Mouse (Mus musculus) stomach, postnatal 0 days (tissue): ENCODE measurements around the gene Zfp3.

Experiments used
- CTCF ChIP-seq: IDR thresholded peaks from 2 replicates; pipeline ENCODE4 v1.5.1; 2016; ENCODE audit warnings: antibody characterized with exemption, low read depth, mild to moderate bottlenecking, moderate library complexity
- EP300 ChIP-seq: optimal IDR thresholded peaks from 2 replicates; pipeline ENCODE3; 2016; ENCODE audit warnings: antibody characterized with exemption

- TF ChIP-seq CTCF = no peak
- no peak for TF ChIP-seq EP300
Observed at GRCm38 (mm10) chr11:70820120-70820519, 56.1 kb downstream of the Zfp3 start.
